Mouse (Mus musculus) C2C12 (cell line): Measurements from ENCODE around the gene Pdpk1.

ENCODE experiments used
- CTCF ChIP-seq: IDR thresholded peaks from one replicate; pipeline ENCODE4 v1.5.1; 2011; ENCODE audit not compliant: control insufficient read depth, insufficient read depth, insufficient read length
- MAX ChIP-seq: IDR thresholded peaks from one replicate; pipeline ENCODE4 v1.6.1; 2011; ENCODE audit warnings: mild to moderate bottlenecking, control low read depth
- MYOD1 ChIP-seq: IDR thresholded peaks from one replicate; pipeline ENCODE4 v1.6.1; 2011; ENCODE audit warnings: low read depth; ENCODE audit not compliant: control insufficient read depth, insufficient read length
- USF1 ChIP-seq: IDR thresholded peaks from one replicate; pipeline ENCODE4 v1.6.1; 2011; ENCODE audit warnings: low read depth, mild to moderate bottlenecking, control low read depth, moderate library complexity

DNA sequence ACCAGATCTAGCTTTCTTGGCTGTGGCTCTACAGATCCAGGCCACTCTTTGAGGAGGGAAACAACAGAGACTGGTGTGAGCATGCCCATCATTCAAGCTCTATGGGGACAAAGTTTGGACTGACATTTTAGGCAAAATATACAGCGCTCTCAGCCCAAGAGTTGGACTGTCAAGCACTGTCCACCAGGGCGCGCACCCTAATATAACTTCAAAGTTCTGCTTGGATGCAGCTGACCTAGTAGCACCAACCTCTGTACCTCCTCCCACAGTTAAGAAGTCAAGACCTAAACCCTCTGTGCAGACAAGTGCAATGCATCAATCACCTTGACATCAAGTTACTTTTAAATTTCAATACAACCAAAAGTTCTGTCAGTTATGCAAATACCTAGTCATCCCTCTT is 19.2 kb downstream of the Pdpk1 start:
- TF ChIP-seq USF1 (no peak), CTCF (no peak), MYOD1 (no peak), MAX (no peak)
